8 mouse cellular contexts compared by ENCODE assay signal in genomic region chr5:33722266-33723018, GRCm38 (mm10). TPM values are rescaled to one million over a fixed set of nuclear protein-coding genes. Genes with fewer than 3 reads are reported as not detected.
DNase-seq lines count a peak whose midpoint lies in the region; ATAC-seq and TF ChIP-seq lines count a peak whose summit lies in the region.

No protein-coding gene starts in this region.

- no peaks in the 10 kb centered on the region for H3K9me3 ChIP-seq in kidney, embryonic 16.5 days (ENCODE audit: low read length)
- H3K9me3 ChIP-seq in hindbrain, embryonic 15.5 days = no peaks in the 10 kb centered on the region
- H3K9me3 ChIP-seq in midbrain, postnatal 0 days (ENCODE audit: low read length) = no peaks in the 10 kb centered on the region

- no peak for ATAC-seq in kidney, embryonic 16.5 days (ENCODE audit: low FRiP score, low TSS enrichment)
- 0 out of 2 replicates have a peak, but pooled peaks have one; percentile 30 for ATAC-seq in common myeloid progenitor, adult 5-6 weeks (replicated peaks; ENCODE audit: low read depth, poor library complexity, severe bottlenecking)
- ATAC-seq in hindbrain, embryonic 15.5 days (ENCODE audit: low FRiP score, low read depth) = 0 out of 2 replicates have a peak, but pooled peaks have one; percentile 0
- ATAC-seq in midbrain, postnatal 0 days (ENCODE audit: low FRiP score) = 0 out of 2 replicates have a peak, but pooled peaks have one; percentile 6

- H3K27me3 ChIP-seq in kidney, embryonic 16.5 days (ENCODE audit: insufficient read depth, low read length) = peaks cover 15% of the 10 kb centered on the region
- H3K27me3 ChIP-seq in hindbrain, embryonic 15.5 days = 0 out of 2 replicates have a peak, but pooled peaks cover 4% of the 10 kb centered on the region
- H3K27me3 ChIP-seq in midbrain, postnatal 0 days (ENCODE audit: insufficient read depth, low read length) = peaks cover 46% of the 10 kb centered on the region

- no peak for DNase-seq in kidney, postnatal 36 days
- DNase-seq in midbrain, postnatal 0 days (ENCODE audit: low spot score) = no peak
- DNase-seq in urinary bladder, adult 18-20 months (ENCODE audit: low spot score in 2 of 2) = no peak
- DNase-seq in cerebellum, postnatal 36 days = no peak
- no peak for DNase-seq in right cerebral cortex, postnatal 14 days

- TF ChIP-seq CTCF in midbrain, postnatal 0 days (IDR thresholded peaks at IDR 0.05) = no peak

- H3K9ac ChIP-seq in kidney, embryonic 16.5 days (replicated peaks; ENCODE audit: low read length) = peak overlapping the region; percentile 80
- H3K9ac ChIP-seq in hindbrain, embryonic 15.5 days = peak overlapping the region; percentile 63
- peak overlapping the region; percentile 62 for H3K9ac ChIP-seq in midbrain, postnatal 0 days (replicated peaks; ENCODE audit: low read length, poor library complexity, severe bottlenecking)

- under 1% methylated on average over 53 of the region's 53 CpGs for WGBS in kidney, embryonic 16.5 days
- under 1% methylated on average over 53 of the region's 53 CpGs for WGBS in hindbrain, embryonic 15.5 days
- under 1% methylated on average over 53 of the region's 53 CpGs for WGBS in midbrain, postnatal 0 days

- H3K4me1 ChIP-seq in kidney, embryonic 16.5 days (ENCODE audit: insufficient read depth, low read length) = peaks cover 33% of the 10 kb centered on the region
- peaks cover 30% of the 10 kb centered on the region for H3K4me1 ChIP-seq in hindbrain, embryonic 15.5 days (replicated peaks)
- peaks cover 2% of the 10 kb centered on the region; the same call in 1 of the 2 replicates for H3K4me1 ChIP-seq in midbrain, postnatal 0 days (ENCODE audit: insufficient read depth, low read length)

- H3K4me3 ChIP-seq in kidney, embryonic 16.5 days (ENCODE audit: low read length) = peak overlapping the region; percentile 73
- H3K4me3 ChIP-seq in hindbrain, embryonic 15.5 days = peak overlapping the region; percentile 53
- peak overlapping the region; percentile 58 for H3K4me3 ChIP-seq in midbrain, postnatal 0 days (ENCODE audit: low read depth, low read length)

- H3K36me3 ChIP-seq in kidney, embryonic 16.5 days (ENCODE audit: insufficient read depth, low read length) = no peaks in the 10 kb centered on the region
- H3K36me3 ChIP-seq in hindbrain, embryonic 15.5 days = no peaks in the 10 kb centered on the region
- no peaks in the 10 kb centered on the region for H3K36me3 ChIP-seq in midbrain, postnatal 0 days (ENCODE audit: insufficient read depth, low read length)

- peak overlapping the region; percentile 77 for H3K27ac ChIP-seq in kidney, embryonic 16.5 days (ENCODE audit: low read length)
- peak overlapping the region; percentile 64 for H3K27ac ChIP-seq in hindbrain, embryonic 15.5 days (replicated peaks)
- peak overlapping the region; percentile 51 for H3K27ac ChIP-seq in midbrain, postnatal 0 days (ENCODE audit: low read depth, low read length)

- H3K4me2 ChIP-seq in kidney, embryonic 16.5 days (replicated peaks; ENCODE audit: low read depth, low read length) = peak overlapping the region; percentile 91
- H3K4me2 ChIP-seq in hindbrain, embryonic 15.5 days = peak overlapping the region; percentile 93
- peak overlapping the region; percentile 69 for H3K4me2 ChIP-seq in midbrain, postnatal 0 days (ENCODE audit: low read depth, low read length, poor library complexity, severe bottlenecking)

RNA-seq across cellular contexts. Expression of gene Fgfr3, which starts 1.0 kb away (rescaled TPM):
- 19.1 and 21.9 TPM in 2 replicates for polyA plus RNA-seq in kidney, embryonic 16.5 days (2015; fragmentation: Nextera tagmentation; extraction: Ambion mirVana)
- total RNA-seq in common myeloid progenitor, adult 5-6 weeks (2017) = 0.09 TPM in 1 of 2 replicates, not detected in the other
- polyA plus RNA-seq in hindbrain, embryonic 15.5 days (2015; fragmentation: Nextera tagmentation; extraction: Ambion mirVana) = 39.4 and 40.5 TPM in 2 replicates
- 71.3 and 81.6 TPM in 2 replicates for total RNA-seq in midbrain, postnatal 0 days (2014; rRNA removed)
- 24.5 and 28.1 TPM in 2 replicates for polyA plus RNA-seq in midbrain, postnatal 0 days (2015; fragmentation: Nextera tagmentation; extraction: Ambion mirVana)
